Mouse (Mus musculus) MEL (cell line): ENCODE measurements around the gene Igf2bp1. TPM values are rescaled to one million over a fixed set of nuclear protein-coding genes. Genes with fewer than 3 reads are reported as not detected.

Experiments
- DNase-seq: peaks from one replicate; pipeline ENCODE4 v3.0.0; 2011; ENCODE audit warnings: low read depth, low spot score
- H3K27ac ChIP-seq: 2 replicates; pipeline ENCODE4 v1.5.1; 2012; ENCODE audit warnings: low read depth, mild to moderate bottlenecking, control low read depth, low read length, moderate library complexity; ENCODE audit not compliant: control insufficient read depth
- H3K27me3 ChIP-seq, 2 experiments: fragments of 150-350 bp in 1 of 2; sonication (generic) in 1 of 2; 2 replicates each; pipeline ENCODE4 v1.6.1; 2012; ENCODE audit warnings: low read length in 2 of 2, mild to moderate bottlenecking in 2 of 2, improper control_type of control experiment in 1 of 2, moderate library complexity in 1 of 2; ENCODE audit not compliant: insufficient read depth in 2 of 2, control insufficient read depth in 1 of 2
- H3K36me3 ChIP-seq, 2 experiments: 2 replicates each; pipeline ENCODE4 v1.6.1; 2012 to 2014; ENCODE audit warnings: low read length in 2 of 2, improper control_type of control experiment in 1 of 2, inconsistent platforms in 1 of 2, mild to moderate bottlenecking in 1 of 2; ENCODE audit not compliant: insufficient read depth in 2 of 2, control insufficient read depth in 1 of 2
- H3K4me1 ChIP-seq, 2 experiments: fragments of 150-350 bp in 1 of 2; sonication (generic) in 1 of 2; 2 replicates each; pipeline ENCODE4 v1.6.1; 2012; ENCODE audit warnings: low read length in 2 of 2, improper control_type of control experiment in 1 of 2, mild to moderate bottlenecking in 1 of 2; ENCODE audit not compliant: insufficient read depth in 2 of 2, control insufficient read depth in 1 of 2
- H3K4me3 ChIP-seq, 2 experiments: fragments of 150-350 bp in 1 of 2; sonication (generic) in 1 of 2; 2 replicates each; pipeline ENCODE4 v1.5.1; 2012; ENCODE audit warnings: low read depth in 2 of 2, low read length in 2 of 2, mild to moderate bottlenecking in 2 of 2, moderate library complexity in 2 of 2, control low read depth in 1 of 2, improper control_type of control experiment in 1 of 2; ENCODE audit not compliant: control insufficient read depth in 1 of 2, insufficient read depth in 1 of 2
- H3K79me2 ChIP-seq: 2 replicates; pipeline ENCODE4 v1.6.1; 2012; ENCODE audit warnings: mild to moderate bottlenecking, low read length, moderate library complexity; ENCODE audit not compliant: control insufficient read depth, poor library complexity, insufficient read depth
- H3K9ac ChIP-seq: 2 replicates; pipeline ENCODE4 v1.6.1; 2012; ENCODE audit warnings: low read depth, mild to moderate bottlenecking, control low read depth, low read length, moderate library complexity; ENCODE audit not compliant: control insufficient read depth, poor library complexity, severe bottlenecking
- H3K9me3 ChIP-seq: fragments of 150-350 bp; sonication (generic); replicated peaks from 2 replicates; pipeline ENCODE4 v1.6.1; 2012; ENCODE audit warnings: mild to moderate bottlenecking, low read length, improper control_type of control experiment, moderate library complexity; ENCODE audit not compliant: insufficient read depth
- BHLHE40 ChIP-seq: IDR thresholded peaks from 2 replicates; pipeline ENCODE4 v1.6.1; 2012; ENCODE audit warnings: low read depth, mild to moderate bottlenecking, inconsistent platforms, low read length, improper control_type of control experiment, borderline replicate concordance
- CTCF ChIP-seq, 3 experiments: IDR thresholded peaks in 2 of 3; conservative IDR thresholded peaks in 1 of 3; 2 replicates each; pipeline ENCODE4 v1.5.1; 2011 to 2012; ENCODE audit warnings: low read length in 3 of 3, low read depth in 2 of 3, mild to moderate bottlenecking in 2 of 3, improper control_type of control experiment in 1 of 3, inconsistent platforms in 1 of 3, mixed read lengths in 1 of 3, moderate library complexity in 1 of 3; ENCODE audit not compliant: control insufficient read depth in 1 of 3, insufficient read depth in 1 of 3, poor library complexity in 1 of 3, severe bottlenecking in 1 of 3
- E2F4 ChIP-seq: IDR thresholded peaks from 2 replicates; pipeline ENCODE4 v1.6.1; 2011; ENCODE audit warnings: low read depth, low read length, improper control_type of control experiment, borderline replicate concordance
- ELF1 ChIP-seq: IDR thresholded peaks from 2 replicates; pipeline ENCODE4 v1.6.1; 2014; ENCODE audit warnings: low read depth, mild to moderate bottlenecking, inconsistent platforms, low read length, improper control_type of control experiment, moderate library complexity
- EP300 ChIP-seq, 2 experiments: IDR thresholded peaks; 2 replicates each; pipeline ENCODE4 v1.6.1; 2011; ENCODE audit warnings: improper control_type of control experiment in 2 of 2, low read length in 2 of 2, low read depth in 1 of 2, mild to moderate bottlenecking in 1 of 2
- ETS1 ChIP-seq: IDR thresholded peaks from 2 replicates; pipeline ENCODE4 v1.6.1; 2012; ENCODE audit warnings: low read depth, mild to moderate bottlenecking, inconsistent platforms, low read length, improper control_type of control experiment, moderate library complexity
- GABPA ChIP-seq: IDR thresholded peaks from 2 replicates; pipeline ENCODE4 v1.6.1; 2012; ENCODE audit warnings: low read depth, mild to moderate bottlenecking, inconsistent platforms, low read length, improper control_type of control experiment, moderate library complexity
- GATA1 ChIP-seq: IDR thresholded peaks from 2 replicates; pipeline ENCODE4 v1.6.1; 2011; ENCODE audit warnings: low read depth, low read length, improper control_type of control experiment
- HCFC1 ChIP-seq: IDR thresholded peaks from 2 replicates; pipeline ENCODE4 v1.6.1; 2012; ENCODE audit warnings: low read depth, mild to moderate bottlenecking, inconsistent platforms, low read length, improper control_type of control experiment, moderate library complexity
- JUND ChIP-seq: IDR thresholded peaks from 2 replicates; pipeline ENCODE4 v1.6.1; 2011; ENCODE audit warnings: low read depth, mild to moderate bottlenecking, improper control_type of control experiment, low read length
- MAFK ChIP-seq: IDR thresholded peaks from 2 replicates; pipeline ENCODE4 v1.6.1; 2011; ENCODE audit warnings: low read depth, mild to moderate bottlenecking, low read length, improper control_type of control experiment, borderline replicate concordance
- MEF2A ChIP-seq: IDR thresholded peaks from 2 replicates; pipeline ENCODE4 v1.6.1; 2014; ENCODE audit warnings: low read depth, mild to moderate bottlenecking, inconsistent platforms, low read length, improper control_type of control experiment; ENCODE audit not compliant: poor library complexity, insufficient replicate concordance, severe bottlenecking; ENCODE audit errors: extremely low read depth
- MXI1 ChIP-seq: IDR thresholded peaks from 2 replicates; pipeline ENCODE4 v1.6.1; 2011; ENCODE audit warnings: mild to moderate bottlenecking, low read depth, low read length, improper control_type of control experiment
- MYB ChIP-seq: IDR thresholded peaks from 2 replicates; pipeline ENCODE4 v1.6.1; 2011; ENCODE audit warnings: mild to moderate bottlenecking, low read depth, low read length, improper control_type of control experiment
- MYC ChIP-seq: IDR thresholded peaks from 2 replicates; pipeline ENCODE4 v1.6.1; 2011; ENCODE audit warnings: low read depth, mild to moderate bottlenecking, low read length, improper control_type of control experiment, moderate library complexity
- NELFE ChIP-seq: IDR thresholded peaks from 2 replicates; pipeline ENCODE4 v1.6.1; 2011; ENCODE audit warnings: low read depth, low read length, improper control_type of control experiment
- POLR2A ChIP-seq, 2 experiments: IDR thresholded peaks; 2 replicates each; pipeline ENCODE4 v1.6.1; 2011 to 2012; ENCODE audit warnings: low read length in 2 of 2, mild to moderate bottlenecking in 2 of 2, control low read depth in 1 of 2, improper control_type of control experiment in 1 of 2, low read depth in 1 of 2, moderate library complexity in 1 of 2; ENCODE audit not compliant: control insufficient read depth in 1 of 2, insufficient read depth in 1 of 2, poor library complexity in 1 of 2
- POLR2AphosphoS2 ChIP-seq: IDR thresholded peaks from 2 replicates; pipeline ENCODE4 v1.6.1; 2011; ENCODE audit warnings: low read length, improper control_type of control experiment
- POLR2AphosphoS5 ChIP-seq: IDR thresholded peaks from 2 replicates; pipeline ENCODE4 v1.6.1; 2012; ENCODE audit warnings: low read depth, borderline replicate concordance, mild to moderate bottlenecking, inconsistent platforms, low read length, moderate library complexity, mixed read lengths
- SMC3 ChIP-seq: IDR thresholded peaks from 2 replicates; pipeline ENCODE4 v1.6.1; 2011; ENCODE audit warnings: low read depth, low read length, improper control_type of control experiment
- TBP ChIP-seq: IDR thresholded peaks from 2 replicates; pipeline ENCODE4 v1.8.0; 2011; ENCODE audit warnings: low read depth, low read length, improper control_type of control experiment
- TCF12 ChIP-seq: IDR thresholded peaks from 2 replicates; pipeline ENCODE4 v1.6.1; 2014; ENCODE audit warnings: low read depth, mild to moderate bottlenecking, inconsistent platforms, low read length, improper control_type of control experiment, moderate library complexity
- UBTF ChIP-seq: IDR thresholded peaks from 2 replicates; pipeline ENCODE4 v1.6.1; 2012; ENCODE audit warnings: low read depth, mild to moderate bottlenecking, inconsistent platforms, low read length, improper control_type of control experiment, moderate library complexity, borderline replicate concordance; ENCODE audit not compliant: insufficient read depth
- USF1 ChIP-seq: IDR thresholded peaks from 2 replicates; pipeline ENCODE4 v1.6.1; 2014; ENCODE audit warnings: low read depth, mild to moderate bottlenecking, inconsistent platforms, low read length, improper control_type of control experiment, moderate library complexity
- ZC3H11A ChIP-seq: IDR thresholded peaks from 2 replicates; pipeline ENCODE4 v1.6.1; 2012; ENCODE audit warnings: low read depth, mild to moderate bottlenecking, inconsistent platforms, low read length, improper control_type of control experiment
- ZMIZ1 ChIP-seq: IDR thresholded peaks from 2 replicates; pipeline ENCODE4 v1.6.1; 2012; ENCODE audit warnings: low read depth, mild to moderate bottlenecking, inconsistent platforms, low read length, improper control_type of control experiment, moderate library complexity
- ZNF384 ChIP-seq: IDR thresholded peaks from 2 replicates; pipeline ENCODE4 v1.6.1; 2012; ENCODE audit warnings: low read depth, mild to moderate bottlenecking, inconsistent platforms, low read length, improper control_type of control experiment
- polyA plus RNA-seq, 2 experiments: library from polyadenylated mRNA; stranded (reverse) in 1 of 2; unstranded in 1 of 2; fragments of >175 nt in 1 of 2; fragments of >200 nt in 1 of 2; gene quantifications; 2 replicates each; pipeline versions ENCODE4 v1.2.1 to v1.2.4; 2012; ENCODE audit warnings: low replicate concordance in 2 of 2, low read depth in 1 of 2; ENCODE audit not compliant: insufficient read length in 2 of 2, insufficient read depth in 1 of 2, missing spikeins in 1 of 2
- total RNA-seq: library from RNA; depleted of rRNA; stranded (reverse); fragments of 300-350 nt; gene quantifications from 2 replicates; pipeline ENCODE4 v1.2.3, GENCODE M21; 2012

Gene Igf2bp1
- total and polyA plus RNA-seq, 3 experiments = 0.15 TPM; not detected in 2

GRCm38 (mm10) chr11:96034596-96035052, 28.9 kb upstream of the Igf2bp1 start, which contains the start of gene Snf8 (continued):
- TF ChIP-seq HCFC1 (peak; percentile 94), NELFE (peak; percentile 92), POLR2AphosphoS5 (no peak; the same call in 1 of the 2 replicates), ZMIZ1 (peak; percentile 88), SMC3 (no peak), BHLHE40 (no peak), POLR2AphosphoS2 (peak; percentile 94), ELF1 (peak; percentile 100), TCF12 (peak; percentile 63; the same call in 1 of the 2 replicates), POLR2A (IDR thresholded peaks at IDR 0.05; ENCODE audit: control insufficient read depth in 1 of 2, insufficient read depth in 1 of 2, low read depth in 1 of 2, low read length in 2 of 2, poor library complexity in 1 of 2) (peak; percentile 67 to 96; a peak in 3 of 4 replicates), MYC (0 out of 2 replicates have a peak, but pooled peaks have one; percentile 45)

DNA sequence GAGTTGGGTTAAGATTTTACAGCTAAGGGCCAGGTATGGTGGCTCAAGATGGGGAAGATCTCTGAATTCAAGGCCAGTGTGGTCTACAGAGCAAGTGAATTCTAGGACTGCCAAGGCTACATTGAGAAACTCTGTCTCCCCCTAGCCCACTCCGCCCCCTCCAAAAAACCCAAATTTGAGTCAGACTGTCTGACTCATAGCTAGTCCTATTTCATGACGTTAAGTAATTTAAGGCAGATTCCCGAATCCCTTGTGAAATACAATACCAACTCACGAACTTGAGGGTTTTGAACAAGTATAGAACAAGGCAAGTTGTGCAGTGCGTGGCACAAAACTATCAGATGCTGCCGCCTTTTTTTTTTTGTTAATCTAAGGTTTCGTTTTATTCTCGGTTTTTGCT, 28.4 kb upstream of the Igf2bp1 start:
- H3K9ac ChIP-seq = peak overlapping the region; percentile 83
- no peaks in the 10 kb centered on the region for H3K27me3 ChIP-seq
- no peak for DNase-seq
- H3K36me3 ChIP-seq = peaks cover 4 to 31% of the 10 kb centered on the region in 2 experiments
- peaks cover 9 to 35% of the 10 kb centered on the region in 2 experiments for H3K4me1 ChIP-seq
- H3K79me2 ChIP-seq = peaks cover 16% of the 10 kb centered on the region
- TF ChIP-seq E2F4 (no peak), NELFE (no peak), GABPA (no peak), GATA1 (no peak), MEF2A (no peak), MXI1 (no peak), UBTF (no peak), ZNF384 (no peak), MYB (no peak), USF1 (no peak), JUND (no peak), ETS1 (no peak; the same call in 1 of the 2 replicates), BHLHE40 (no peak), ZMIZ1 (no peak), POLR2AphosphoS2 (no peak), CTCF (IDR thresholded peaks at IDR 0.05 in 2 of 3, conservative IDR thresholded peaks at IDR 0.05 in 1 of 3; ENCODE audit: control insufficient read depth in 1 of 3, insufficient read depth in 1 of 3, low read depth in 2 of 3, low read length in 3 of 3, poor library complexity in 1 of 3, severe bottlenecking in 1 of 3) (no peak), MAFK (no peak), ZC3H11A (no peak), EP300 (IDR thresholded peaks at IDR 0.05; ENCODE audit: low read depth in 1 of 2, low read length in 2 of 2) (no peak), TBP (no peak)
- peak overlapping the region; percentile 75 to 76 for H3K4me3 ChIP-seq
- H3K9me3 ChIP-seq = no peaks in the 10 kb centered on the region
- H3K27ac ChIP-seq = peak overlapping the region; percentile 86
